Mouse (Mus musculus) E14TG2a.4 (cell line): ENCODE results near the gene Atg4b.

Experiments
- H3K27me3 ChIP-seq: 2 replicates; pipeline ENCODE4 v1.6.1; 2014; ENCODE audit warnings: low read length, control low read depth; ENCODE audit not compliant: insufficient read depth
- H3K36me3 ChIP-seq: 2 replicates; pipeline ENCODE4 v1.6.1; 2014; ENCODE audit warnings: low read length, control low read depth; ENCODE audit not compliant: insufficient read depth
- H3K4me1 ChIP-seq: replicated peaks from 2 replicates; pipeline ENCODE4 v1.6.1; 2014; ENCODE audit warnings: low read depth, low read length, control low read depth
- H3K4me3 ChIP-seq: replicated peaks from 2 replicates; pipeline ENCODE4 v1.5.1; 2014; ENCODE audit warnings: mild to moderate bottlenecking, low read length
- H3K9me3 ChIP-seq: 2 replicates; pipeline ENCODE4 v1.6.1; 2014; ENCODE audit warnings: low read length, control low read depth
- CTCF ChIP-seq: conservative IDR thresholded peaks from 2 replicates; pipeline ENCODE4 v1.5.1; 2014; ENCODE audit warnings: low read length
- NANOG ChIP-seq: IDR thresholded peaks from 2 replicates; pipeline ENCODE4 v1.6.1; 2014; ENCODE audit warnings: borderline replicate concordance, low read length, mixed read lengths
- POU5F1 ChIP-seq: IDR thresholded peaks from 2 replicates; pipeline ENCODE4 v1.6.1; 2014; ENCODE audit warnings: low read length, borderline replicate concordance

Gene Atg4b

GRCm38 (mm10) chr1:93726116-93726515, 25.2 kb upstream of the Atg4b start:
- H3K36me3 ChIP-seq, result peaks cover 56% of the 10 kb centered on the region
- no peaks in the 10 kb centered on the region for H3K9me3 ChIP-seq
- TF ChIP-seq CTCF, result no peak
- no peak for TF ChIP-seq POU5F1
- no peak for TF ChIP-seq NANOG
- H3K4me3 ChIP-seq, result no peak overlapping the region
- H3K4me1 ChIP-seq, result peaks cover 32% of the 10 kb centered on the region
- H3K27me3 ChIP-seq, result no peaks in the 10 kb centered on the region

- TF ChIP-seq NANOG (no peak), POU5F1 (no peak), CTCF (peak; percentile 84)
- H3K27me3 ChIP-seq, result no peaks in the 10 kb centered on the region
- H3K9me3 ChIP-seq, result no peaks in the 10 kb centered on the region
- H3K36me3 ChIP-seq, result peaks cover 55% of the 10 kb centered on the region
- H3K4me1 ChIP-seq, result peaks cover 40% of the 10 kb centered on the region
- H3K4me3 ChIP-seq, result no peak overlapping the region
These were observed 24.3 kb upstream of the Atg4b start for GRCm38 (mm10) chr1:93726974-93727373.

- H3K4me1 ChIP-seq, result peaks cover 50% of the 10 kb centered on the region
- TF ChIP-seq NANOG, result no peak
- TF ChIP-seq CTCF, result no peak
- no peak for TF ChIP-seq POU5F1
- H3K27me3 ChIP-seq, result no peaks in the 10 kb centered on the region
- peaks cover 26% of the 10 kb centered on the region for H3K36me3 ChIP-seq
- no peaks in the 10 kb centered on the region for H3K9me3 ChIP-seq
- no peak overlapping the region for H3K4me3 ChIP-seq
These were observed 20.2 kb upstream of the Atg4b start for GRCm38 (mm10) chr1:93731103-93731502.

GRCm38 (mm10) chr1:93731880-93732281, 19.4 kb upstream of the Atg4b start:
- TF ChIP-seq CTCF (no peak), POU5F1 (no peak), NANOG (no peak)
- no peaks in the 10 kb centered on the region for H3K27me3 ChIP-seq
- no peak overlapping the region for H3K4me3 ChIP-seq
- peaks cover 47% of the 10 kb centered on the region for H3K4me1 ChIP-seq
- peaks cover 27% of the 10 kb centered on the region for H3K36me3 ChIP-seq
- H3K9me3 ChIP-seq, result no peaks in the 10 kb centered on the region

- Histone ChIP-seq H3K9me3 (no peaks in the 10 kb centered on the region), H3K36me3 (peaks cover 8% of the 10 kb centered on the region), H3K4me1 (peaks cover 52% of the 10 kb centered on the region), H3K27me3 (no peaks in the 10 kb centered on the region), H3K4me3 (no peak overlapping the region)
- TF ChIP-seq POU5F1 (no peak), CTCF (no peak), NANOG (no peak)
These were observed 15.4 kb upstream of the Atg4b start for GRCm38 (mm10) chr1:93735859-93736258.

- H3K9me3 ChIP-seq, result no peaks in the 10 kb centered on the region
- H3K36me3 ChIP-seq, result peaks cover 16% of the 10 kb centered on the region
- H3K27me3 ChIP-seq, result no peaks in the 10 kb centered on the region
- no peak overlapping the region for H3K4me3 ChIP-seq
- TF ChIP-seq POU5F1 (no peak), NANOG (no peak), CTCF (no peak)
- H3K4me1 ChIP-seq, result peaks cover 43% of the 10 kb centered on the region
These were observed 13.6 kb upstream of the Atg4b start for GRCm38 (mm10) chr1:93737711-93738110.

GRCm38 (mm10) chr1:93740671-93741070, 10.6 kb upstream of the Atg4b start:
- Histone ChIP-seq H3K4me3 (no peak overlapping the region), H3K4me1 (peaks cover 34% of the 10 kb centered on the region), H3K27me3 (no peaks in the 10 kb centered on the region), H3K9me3 (no peaks in the 10 kb centered on the region), H3K36me3 (peaks cover 28% of the 10 kb centered on the region)
- TF ChIP-seq POU5F1, result no peak
- no peak for TF ChIP-seq CTCF
- TF ChIP-seq NANOG, result no peak

GRCm38 (mm10) chr1:93741987-93742386, 9.3 kb upstream of the Atg4b start:
- Histone ChIP-seq H3K9me3 (no peaks in the 10 kb centered on the region), H3K27me3 (no peaks in the 10 kb centered on the region), H3K4me3 (no peak overlapping the region), H3K36me3 (peaks cover 27% of the 10 kb centered on the region), H3K4me1 (peaks cover 38% of the 10 kb centered on the region)
- TF ChIP-seq NANOG, result no peak
- no peak for TF ChIP-seq CTCF
- TF ChIP-seq POU5F1, result no peak

GRCm38 (mm10) chr1:93742910-93743309, 8.4 kb upstream of the Atg4b start:
- TF ChIP-seq CTCF (peak; percentile 32; the same call in 1 of the 2 replicates), NANOG (no peak)

More at GRCm38 (mm10) chr1:93742910-93743309, 8.4 kb upstream of the Atg4b start:
- Histone ChIP-seq H3K9me3 (no peaks in the 10 kb centered on the region), H3K4me1 (peaks cover 39% of the 10 kb centered on the region), H3K4me3 (no peak overlapping the region), H3K36me3 (peaks cover 27% of the 10 kb centered on the region), H3K27me3 (no peaks in the 10 kb centered on the region)
